Mouse (Mus musculus): ENCODE results near the gene Rpp25.

Gene Rpp25

GRCm38 (mm10) chr9:57537044-57537727, 33.4 kb downstream of the Rpp25 start, which contains the start of gene Fam219b:
TSS of gene Fam219b (plus strand) at chr9:57537528.
- no peak; the same call in 1 of the 2 replicates for TF ChIP-seq GATA4 (IDR thresholded peaks at IDR 0.05; ENCODE audit: insufficient replicate concordance, low read length)

GRCm38 (mm10) chr9:57537728-57538181, 33.9 kb downstream of the Rpp25 start:
- TF ChIP-seq GATA4 (IDR thresholded peaks at IDR 0.05; ENCODE audit: insufficient replicate concordance, low read length) = no peak

- TF ChIP-seq GATA4 (IDR thresholded peaks at IDR 0.05; ENCODE audit: insufficient replicate concordance, low read length) = no peak
Measured at GRCm38 (mm10) chr9:57539550-57539949, 35.7 kb downstream of the Rpp25 start.

GRCm38 (mm10) chr9:57541312-57541711, 37.5 kb downstream of the Rpp25 start:
- no peak for TF ChIP-seq GATA4 (IDR thresholded peaks at IDR 0.05; ENCODE audit: insufficient replicate concordance, low read length)

- no peak for TF ChIP-seq GATA4 (IDR thresholded peaks at IDR 0.05; ENCODE audit: insufficient replicate concordance, low read length)
Measured at GRCm38 (mm10) chr9:57543951-57544350, 40.1 kb downstream of the Rpp25 start.

- TF ChIP-seq GATA4 (IDR thresholded peaks at IDR 0.05; ENCODE audit: insufficient replicate concordance, low read length) = peak; percentile 85; the same call in 1 of the 2 replicates
Measured at GRCm38 (mm10) chr9:57547287-57547686, 43.5 kb downstream of the Rpp25 start.

GRCm38 (mm10) chr9:57547869-57548268, 44.0 kb downstream of the Rpp25 start:
- TF ChIP-seq GATA4 (IDR thresholded peaks at IDR 0.05; ENCODE audit: insufficient replicate concordance, low read length) = no peak

GRCm38 (mm10) chr9:57549186-57549585, 45.4 kb downstream of the Rpp25 start:
- TF ChIP-seq GATA4 (IDR thresholded peaks at IDR 0.05; ENCODE audit: insufficient replicate concordance, low read length) = no peak

- TF ChIP-seq GATA4 (IDR thresholded peaks at IDR 0.05; ENCODE audit: insufficient replicate concordance, low read length) = no peak
Measured at GRCm38 (mm10) chr9:57550126-57550862, 46.5 kb downstream of the Rpp25 start.

- TF ChIP-seq GATA4 (IDR thresholded peaks at IDR 0.05; ENCODE audit: insufficient replicate concordance, low read length) = no peak
Measured at GRCm38 (mm10) chr9:57552139-57552887, 48.5 kb downstream of the Rpp25 start, which contains the start of gene Mpi. TSS of gene Mpi (minus strand) at chr9:57552763.

- no peak for TF ChIP-seq GATA4 (IDR thresholded peaks at IDR 0.05; ENCODE audit: insufficient replicate concordance, low read length)
Measured at GRCm38 (mm10) chr9:57553119-57553518, 49.3 kb downstream of the Rpp25 start.

- TF ChIP-seq GATA4 (IDR thresholded peaks at IDR 0.05; ENCODE audit: insufficient replicate concordance, low read length) = no peak
Measured at GRCm38 (mm10) chr9:57554753-57555152, 50.9 kb downstream of the Rpp25 start.

All from liver, adult (tissue).